Mouse (Mus musculus) left cerebral cortex, postnatal 10 days (tissue): ENCODE results near the gene Olfr933. TPM values are rescaled to one million over a fixed set of nuclear protein-coding genes. Genes with fewer than 3 reads are reported as not detected.
A peak's percentile ranks its signal among the peaks of the same experiment; 100 is the strongest.

Experiments used
- DNase-seq, 2 experiments: peaks; one replicate each; pipeline ENCODE4 v3.0.0; 2021 to 2022; ENCODE audit warnings: low spot score in 2 of 2, mixed read lengths in 1 of 2; ENCODE audit errors: extremely low spot score in 1 of 2
- intact Hi-C: fragments of 180-260 bp; cut with DNase I; formaldehyde crosslinking; loops from one replicate; pipeline ENCODE4 v1.15.1; 2025
- total RNA-seq, 2 experiments: library from RNA; stranded (reverse); gene quantifications; 2 replicates each; pipeline ENCODE4 v1.2.3; 2021

The Olfr933 gene
- total RNA-seq: not detected

DNA sequence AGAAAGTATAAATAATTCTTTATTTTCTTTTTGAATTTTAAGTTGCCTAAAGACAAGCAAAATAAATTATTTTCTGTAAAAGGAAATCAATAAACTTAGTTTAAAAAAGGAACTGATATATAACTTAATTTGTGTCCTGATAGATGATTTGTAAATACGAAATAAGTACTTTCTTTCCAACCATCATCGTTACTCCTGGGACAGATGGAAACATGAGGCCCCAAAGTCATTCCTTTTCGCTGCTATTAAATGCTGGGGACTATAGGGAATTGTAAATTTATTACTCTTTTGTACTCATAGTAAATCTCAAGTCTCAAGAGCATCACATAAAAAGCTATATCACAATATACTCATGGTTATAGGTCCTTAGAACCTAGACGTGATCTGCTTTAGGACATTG lies at the start of gene Olfr933:
Olfr933 (plus strand) TSS at position 301 of the 400 bp plus-strand sequence.
- no peak for DNase-seq
- intact Hi-C loops: no loop called here

DNA sequence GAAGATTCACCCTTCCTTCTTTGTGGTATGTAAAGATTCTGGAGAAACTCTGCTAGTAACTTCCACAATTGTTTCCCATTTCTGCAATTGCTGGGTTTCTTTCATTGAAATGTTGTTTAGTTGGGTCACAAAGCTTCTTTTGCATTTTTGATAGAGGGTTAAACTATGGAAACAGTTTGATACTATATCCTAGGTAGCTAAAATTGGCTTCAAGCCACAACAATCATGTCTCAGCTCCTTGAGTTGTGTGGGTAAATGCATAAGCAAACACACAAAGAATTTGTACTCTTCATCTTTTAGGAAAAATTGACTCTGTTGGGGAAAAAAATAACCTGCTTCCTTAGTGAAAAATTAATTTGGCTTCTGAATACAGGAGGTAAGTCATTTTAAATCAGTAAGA lies 42.6 kb upstream of the Olfr933 start, which contains the start of gene Olfr930:
Olfr930 (plus strand) TSS at position 301 of the 400 bp plus-strand sequence.
- DNase-seq: no peak
- intact Hi-C loops: no loop called here

DNA sequence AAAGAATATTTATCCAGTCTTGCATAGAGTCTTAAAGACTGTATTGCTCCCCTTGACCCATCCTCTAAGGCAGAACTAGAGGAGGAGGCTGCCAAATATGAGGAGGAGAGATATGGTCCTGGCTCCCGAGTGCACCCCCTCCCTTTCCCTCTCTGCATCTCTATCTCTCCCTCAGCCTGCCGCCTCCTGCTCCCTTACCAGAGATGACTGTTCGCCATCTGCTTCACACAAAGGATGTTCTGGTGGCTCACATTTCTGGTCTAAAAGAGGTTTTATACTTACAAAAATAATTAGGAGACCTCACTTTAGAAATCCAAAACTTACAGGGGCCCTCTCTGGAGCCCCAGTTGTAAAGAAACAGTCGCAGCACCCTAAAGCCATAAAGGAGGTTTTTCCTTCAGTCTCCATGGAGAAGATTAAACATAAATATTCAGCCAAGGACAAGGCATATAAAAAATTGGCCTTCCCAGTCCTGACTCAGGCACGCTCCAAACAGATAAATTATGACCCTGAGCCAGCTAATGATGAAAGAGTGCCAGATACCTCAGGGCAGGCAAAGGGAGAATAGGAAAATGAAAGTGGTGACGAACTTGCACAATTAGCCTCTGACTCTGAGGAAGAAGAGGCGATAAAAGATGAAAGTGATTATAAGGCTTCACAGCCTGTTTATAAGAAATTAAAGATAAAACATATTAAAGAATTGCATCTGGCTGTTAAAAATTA lies 18.6 kb upstream of the Olfr933 start:
- intact Hi-C loops: no loop called here
- peak in 1 of 2 experiments; percentile 11 for DNase-seq

DNA sequence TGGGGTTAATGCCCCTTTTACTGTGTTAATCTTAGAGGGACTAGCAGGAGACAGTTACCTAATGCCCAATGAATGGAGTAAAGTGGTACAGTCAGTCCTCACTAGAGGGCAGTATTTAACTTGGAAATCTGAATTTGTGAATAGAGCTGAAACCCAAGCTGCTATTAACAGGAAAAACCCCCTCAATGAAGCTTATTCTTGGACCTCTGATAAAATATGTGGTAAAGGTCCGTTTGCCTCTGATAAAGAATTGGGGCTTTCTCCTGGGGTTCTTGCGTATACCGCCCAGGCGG lies 18.0 kb upstream of the Olfr933 start:
- intact Hi-C loops: no loop called here
- no peak for DNase-seq

DNA sequence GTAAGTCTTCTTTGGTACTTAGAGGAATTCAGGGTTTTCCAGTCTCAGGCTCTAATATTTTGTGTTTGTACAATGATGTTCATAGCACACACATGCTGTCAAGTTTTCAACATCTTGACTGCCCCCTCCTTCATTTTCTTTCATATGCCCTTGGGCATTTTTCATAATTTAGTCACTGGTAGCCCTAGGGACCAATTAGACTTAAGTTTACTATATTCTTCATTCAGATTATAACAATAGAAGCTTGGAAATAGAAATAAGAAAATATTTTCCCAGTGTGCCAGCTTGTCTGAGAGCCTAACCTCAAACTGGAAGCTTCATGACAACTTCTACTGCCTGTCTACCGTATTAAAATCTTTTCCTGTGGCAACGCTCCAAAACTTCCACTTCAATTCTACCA lies 16.1 kb downstream of the Olfr933 start, which contains the start of gene Olfr934:
Olfr934 (minus strand) TSS at position 101 of the 400 bp plus-strand sequence.
- DNase-seq: no peak

DNA sequence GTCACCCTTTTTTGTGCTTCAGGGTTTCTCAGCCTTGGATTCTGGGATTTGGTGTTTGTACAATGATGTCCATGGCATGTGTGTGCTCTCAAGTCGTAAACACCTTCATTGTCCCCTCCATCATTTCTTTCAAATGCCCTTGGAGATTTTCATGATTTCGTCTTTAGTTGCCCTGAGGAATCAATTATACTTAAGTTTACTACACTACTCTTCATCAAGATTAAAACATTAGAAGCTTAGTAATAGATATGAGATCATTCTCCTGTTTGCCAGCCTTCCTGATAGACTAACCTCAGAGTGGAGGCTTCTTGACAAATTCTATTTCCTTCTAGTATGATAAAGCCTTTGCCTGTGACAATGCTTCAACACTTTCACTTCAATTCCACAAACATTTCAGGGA lies 27.5 kb downstream of the Olfr933 start, which contains the start of gene Olfr935:
Olfr935 (minus strand) TSS at position 101 of the 400 bp plus-strand sequence.
- intact Hi-C loops: no loop called here
- DNase-seq: no peak

More for the DNA sequence above, 16.1 kb downstream of the Olfr933 start, which contains the start of gene Olfr934:
- intact Hi-C loops: no loop called here

DNA sequence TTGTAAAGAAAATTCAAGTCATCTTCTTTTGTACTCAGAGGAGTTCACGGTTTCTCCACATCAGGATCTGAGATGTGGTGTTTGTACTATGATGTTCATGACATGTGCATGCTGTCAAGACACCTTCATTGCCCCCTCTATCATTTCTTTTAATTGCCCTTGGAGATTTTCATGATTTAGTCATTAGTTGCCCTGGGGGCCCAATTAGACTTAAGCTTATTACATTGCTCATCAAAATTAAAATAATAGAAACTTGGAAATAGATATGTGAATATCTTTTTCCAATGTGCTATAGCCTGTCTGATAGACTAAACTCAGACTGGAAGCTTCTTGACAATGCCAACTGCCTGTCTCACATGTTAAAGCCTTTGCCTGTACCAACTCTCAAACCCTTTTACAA lies 51.2 kb downstream of the Olfr933 start, which contains the start of gene Olfr146:
Olfr146 (minus strand) TSS at position 101 of the 400 bp plus-strand sequence.
- no peak for DNase-seq
- intact Hi-C loops: no loop called here

Other genes with a start within 250 kb of the Olfr933 start
- not detected for gene Olfr920, start 220.0 kb upstream of the Olfr933 start, total RNA-seq
- gene Olfr921, start 199.2 kb upstream of the Olfr933 start, total RNA-seq: not detected
- not detected for gene Olfr922, start 157.7 kb upstream of the Olfr933 start, total RNA-seq
- gene Olfr923, start 145.8 kb upstream of the Olfr933 start, total RNA-seq: not detected
- not detected for gene Olfr924, start 127.9 kb upstream of the Olfr933 start, total RNA-seq
- not detected for gene Olfr26, start 117.3 kb upstream of the Olfr933 start, total RNA-seq
- gene Olfr926, start 95.2 kb upstream of the Olfr933 start, total RNA-seq: not detected
- gene Olfr930, start 42.5 kb upstream of the Olfr933 start, total RNA-seq: not detected
- gene Olfr934, start 16.0 kb downstream of the Olfr933 start, total RNA-seq: not detected
- gene Olfr935, start 27.4 kb downstream of the Olfr933 start, total RNA-seq: not detected
- gene Olfr146, start 51.1 kb downstream of the Olfr933 start, total RNA-seq: not detected
- gene Olfr937, start 92.6 kb downstream of the Olfr933 start, total RNA-seq: not detected
- gene Olfr938, start 106.6 kb downstream of the Olfr933 start, total RNA-seq: not detected
- not detected for gene Olfr27, start 155.8 kb downstream of the Olfr933 start, total RNA-seq
- gene Olfr943, start 194.0 kb downstream of the Olfr933 start, total RNA-seq: not detected
- gene Olfr944, start 229.6 kb downstream of the Olfr933 start, total RNA-seq: not detected